Mouse (Mus musculus) lung, postnatal 14 days (tissue): ENCODE measurements at regions not wholly inside any gene's neighbourhood (a gene's known extent, or its start where the extent isn't known, plus 50 kb on each side); places are given as distances from the start of the nearest gene placed in this dataset.

ENCODE experiments used
- DNase-seq: peaks from one replicate; pipeline ENCODE4 v3.0.0; 2021

GRCm38 (mm10) chr4:131303936-131304335 is 359.8 kb downstream of the Matn1 start:
- DNase-seq = no peak

GRCm38 (mm10) chr4:131304361-131304777 is 360.2 kb downstream of the Matn1 start:
- DNase-seq = no peak

- no peak for DNase-seq
Measured at GRCm38 (mm10) chr4:131314231-131314630, 370.0 kb downstream of the Matn1 start.

- DNase-seq = no peak
Measured at GRCm38 (mm10) chr4:131316041-131316440, 371.9 kb downstream of the Matn1 start.

- DNase-seq = no peak
Measured at GRCm38 (mm10) chr4:131322323-131322722, 378.1 kb downstream of the Matn1 start.

- no peak for DNase-seq
Measured at GRCm38 (mm10) chr4:131324486-131324885, 380.3 kb downstream of the Matn1 start.

- DNase-seq = no peak
Measured at GRCm38 (mm10) chr4:131325200-131325599, 381.0 kb downstream of the Matn1 start.

GRCm38 (mm10) chr4:131325609-131326008 is 381.4 kb downstream of the Matn1 start:
- no peak for DNase-seq

GRCm38 (mm10) chr4:131329398-131329797 is 385.2 kb downstream of the Matn1 start:
- DNase-seq = no peak

- DNase-seq = no peak
Measured at GRCm38 (mm10) chr4:131331646-131332045, 387.5 kb downstream of the Matn1 start.

GRCm38 (mm10) chr4:131336801-131337200 is 392.6 kb downstream of the Matn1 start:
- DNase-seq = no peak

- no peak for DNase-seq
Measured at GRCm38 (mm10) chr4:131340993-131341695, 397.0 kb downstream of the Matn1 start.

- DNase-seq = no peak
Measured at GRCm38 (mm10) chr4:131346727-131347126, 402.5 kb downstream of the Matn1 start.

- DNase-seq = no peak
Measured at GRCm38 (mm10) chr4:131350268-131350667, 406.1 kb downstream of the Matn1 start.

- DNase-seq = no peak
Measured at GRCm38 (mm10) chr4:131354908-131355307, 410.7 kb downstream of the Matn1 start.

- peak; percentile 60 for DNase-seq
Measured at GRCm38 (mm10) chr4:131355526-131355991, 411.4 kb downstream of the Matn1 start.

GRCm38 (mm10) chr4:131356316-131356715 is 412.1 kb downstream of the Matn1 start:
- DNase-seq = no peak

GRCm38 (mm10) chr4:131363030-131363429 is 418.8 kb downstream of the Matn1 start:
- DNase-seq = no peak

GRCm38 (mm10) chr4:131364671-131365252 is 420.6 kb downstream of the Matn1 start:
- peak; percentile 62 for DNase-seq

GRCm38 (mm10) chr4:131366006-131366405 is 421.8 kb downstream of the Matn1 start:
- DNase-seq = no peak

GRCm38 (mm10) chr4:131366656-131367055 is 422.5 kb downstream of the Matn1 start:
- DNase-seq = no peak

- DNase-seq = no peak
Measured at GRCm38 (mm10) chr4:131372517-131372916, 428.3 kb downstream of the Matn1 start.

- DNase-seq = no peak
Measured at GRCm38 (mm10) chr4:131373172-131373571, 429.0 kb downstream of the Matn1 start.

GRCm38 (mm10) chr4:131374527-131375290 is 430.5 kb downstream of the Matn1 start:
- no peak for DNase-seq
